Mouse (Mus musculus) intestine, postnatal 0 days (tissue): ENCODE data around the gene Gm39115. TPM values are rescaled to one million over a fixed set of nuclear protein-coding genes. Genes with fewer than 3 reads are reported as not detected.
A peak's percentile ranks its signal among the peaks of the same experiment; 100 is the strongest.

Source experiments
- ATAC-seq: fragments of 200-750 bp; cut with Nextera tagmentation; 2 replicates; pipeline ENCODE4 v1.8.0; 2017; ENCODE audit warnings: mild to moderate bottlenecking, moderate TSS enrichment, moderate library complexity
- H3K27ac ChIP-seq: fragments of 300-500 bp; sonication (generic); 2 replicates; pipeline ENCODE4 v1.5.1; 2014; ENCODE audit warnings: mild to moderate bottlenecking, low read depth, low read length, moderate library complexity
- H3K27me3 ChIP-seq: fragments of 300-500 bp; sonication (generic); replicated peaks from 2 replicates; pipeline ENCODE4 v1.6.1; 2014; ENCODE audit warnings: low read length, mixed read lengths; ENCODE audit not compliant: control insufficient read depth, insufficient read depth
- H3K36me3 ChIP-seq: fragments of 300-500 bp; sonication (generic); 2 replicates; pipeline ENCODE4 v1.6.1; 2014; ENCODE audit warnings: mild to moderate bottlenecking, moderate library complexity; ENCODE audit not compliant: control insufficient read depth, insufficient read depth
- H3K4me1 ChIP-seq: fragments of 300-500 bp; sonication (generic); replicated peaks from 2 replicates; pipeline ENCODE4 v1.6.1; 2014; ENCODE audit warnings: antibody characterized with exemption, low read length, mixed read lengths; ENCODE audit not compliant: control insufficient read depth, insufficient read depth
- H3K4me2 ChIP-seq: fragments of 300-500 bp; sonication (generic); replicated peaks from 2 replicates; pipeline ENCODE4 v1.6.1; 2014; ENCODE audit warnings: low read depth, mild to moderate bottlenecking, moderate library complexity
- H3K4me3 ChIP-seq: fragments of 300-500 bp; sonication (generic); 2 replicates; pipeline ENCODE4 v1.5.1; 2014; ENCODE audit warnings: low read depth, low read length
- H3K9ac ChIP-seq: fragments of 300-500 bp; sonication (generic); 2 replicates; pipeline ENCODE4 v1.6.1; 2014; ENCODE audit warnings: mild to moderate bottlenecking, low read depth, low read length
- H3K9me3 ChIP-seq: fragments of 300-500 bp; sonication (generic); 2 replicates; pipeline ENCODE4 v1.6.1; 2016; ENCODE audit warnings: mixed run types; ENCODE audit not compliant: control insufficient read depth
- CTCF ChIP-seq: sonication (generic); IDR thresholded peaks from 2 replicates; pipeline ENCODE4 v1.5.1; 2016; ENCODE audit warnings: low read depth, mild to moderate bottlenecking, control low read depth, antibody characterized with exemption, moderate library complexity
- WGBS: fragments of 180-500 bp; shearing (Covaris S2); extraction: QIAGEN DNeasy Blood & Tissue Kit; methylation state at CpG from one replicate; pipeline ENCODE4 v1.1.7; 2014; 5-methylcytosine and 5-hydroxymethylcytosine counted together
- polyA plus RNA-seq: library from polyadenylated mRNA; unstranded; fragments of >200 nt; fragmentation: Nextera tagmentation; extraction: Ambion mirVana; gene quantifications from 2 replicates; pipeline ENCODE4 v1.2.1, GENCODE M21; 2015

The Gm39115 gene
- polyA plus RNA-seq, 1 experiment from 2014 or later = not detected

DNA sequence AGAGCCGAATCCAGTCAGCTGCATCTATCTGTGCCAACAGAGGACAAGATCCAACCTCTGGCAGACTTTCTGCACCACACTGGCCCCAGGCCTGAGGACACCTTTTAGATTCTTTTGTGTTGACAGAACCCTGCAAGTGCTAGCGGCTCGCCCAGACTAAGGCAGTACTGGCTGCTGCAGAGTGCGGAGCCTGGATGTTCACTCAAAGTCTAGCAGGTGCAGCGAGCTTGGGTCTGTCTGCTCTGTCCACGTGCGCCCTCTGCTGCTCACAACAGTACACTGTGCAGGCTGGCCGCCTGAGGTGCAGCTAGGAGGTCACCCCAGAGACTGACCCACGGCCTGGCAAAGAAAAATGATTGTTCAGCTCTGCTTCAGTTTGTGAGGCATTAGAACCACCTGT is 38.1 kb downstream of the Gm39115 start:
- no peak overlapping the region for H3K4me3 ChIP-seq
- no peaks in the 10 kb centered on the region for H3K9me3 ChIP-seq
- H3K4me2 ChIP-seq = no peak overlapping the region
- peak; percentile 98 for TF ChIP-seq CTCF
- peaks cover 23% of the 10 kb centered on the region; the same call in 1 of the 2 replicates for H3K27me3 ChIP-seq
- peak; percentile 48 for ATAC-seq
- no peak overlapping the region for H3K27ac ChIP-seq
- 10% methylated on average over 9 of the region's 9 CpGs for WGBS
- no peak overlapping the region for H3K9ac ChIP-seq
- 0 out of 2 replicates have a peak, but pooled peaks cover 2% of the 10 kb centered on the region for H3K4me1 ChIP-seq
- no peaks in the 10 kb centered on the region for H3K36me3 ChIP-seq

GRCm38 (mm10) chr7:142096701-142097100 is 39.1 kb downstream of the Gm39115 start:
- Histone ChIP-seq H3K27ac (no peak overlapping the region), H3K27me3 (peaks cover 23% of the 10 kb centered on the region; the same call in 1 of the 2 replicates), H3K9me3 (no peaks in the 10 kb centered on the region), H3K4me3 (no peak overlapping the region), H3K36me3 (no peaks in the 10 kb centered on the region), H3K4me2 (no peak overlapping the region), H3K9ac (no peak overlapping the region), H3K4me1 (0 out of 2 replicates have a peak, but pooled peaks cover 2% of the 10 kb centered on the region)
- 77% methylated on average over 4 of the region's 4 CpGs for WGBS
- no peak for TF ChIP-seq CTCF
- ATAC-seq = no peak

- ATAC-seq = peak; percentile 90
- Histone ChIP-seq H3K4me1 (0 out of 2 replicates have a peak, but pooled peaks cover 2% of the 10 kb centered on the region), H3K27ac (peak within 1 kb of the TSS; percentile 74), H3K27me3 (peaks cover 23% of the 10 kb centered on the region; the same call in 1 of the 2 replicates), H3K36me3 (no peaks in the 10 kb centered on the region), H3K9me3 (no peaks in the 10 kb centered on the region), H3K4me3 (peak within 1 kb of the TSS; percentile 76), H3K4me2 (peak within 1 kb of the TSS; percentile 95), H3K9ac (peak within 1 kb of the TSS; percentile 86)
- WGBS = under 1% methylated on average over 54 of the region's 63 CpGs
- peak; percentile 63 for TF ChIP-seq CTCF
Measured at GRCm38 (mm10) chr7:142095183-142095931, 40.5 kb downstream of the Gm39115 start, which contains the start of gene Dusp8. TSS of gene Dusp8 (minus strand) at chr7:142095843.

DNA sequence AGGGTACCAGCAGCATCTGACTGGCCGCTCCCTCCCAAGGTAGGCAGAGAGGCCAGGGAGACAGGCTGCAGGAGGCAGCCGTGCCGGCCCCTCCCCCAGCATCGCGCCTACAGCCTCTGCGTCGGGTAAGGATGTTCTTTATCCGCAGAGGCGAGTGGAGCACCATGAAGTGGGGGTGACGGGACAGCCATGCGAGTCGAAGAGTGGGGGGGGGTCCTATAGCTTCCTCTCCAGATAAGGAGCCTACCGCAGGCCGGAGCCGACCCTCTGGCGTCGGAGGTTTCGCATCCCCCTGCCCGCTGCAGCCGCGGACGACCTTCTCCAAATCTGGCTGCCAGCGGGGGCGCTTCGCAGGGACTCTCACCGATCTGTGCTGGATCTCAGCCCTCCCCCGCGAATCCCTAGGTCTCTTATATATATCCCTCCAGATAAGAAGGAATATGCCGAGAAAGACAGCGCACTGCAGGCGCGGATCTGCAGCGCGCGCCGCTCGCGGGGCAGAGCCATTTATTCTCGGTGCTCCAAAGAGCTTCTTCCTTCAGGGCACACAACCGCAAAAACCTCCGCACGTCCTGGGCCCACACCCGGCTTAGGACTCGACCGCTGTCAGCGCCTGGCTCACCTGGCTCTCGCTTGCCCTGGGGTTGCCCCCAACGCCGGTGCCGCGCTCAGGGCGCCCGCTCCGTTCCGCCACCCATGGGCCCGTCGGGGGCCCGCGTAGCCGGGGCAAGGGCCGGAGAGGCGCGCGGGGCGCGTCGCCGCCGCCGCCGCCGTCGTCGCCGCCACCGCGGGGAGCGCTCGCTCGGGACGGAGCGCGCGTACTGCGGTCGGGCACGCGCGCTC is 41.3 kb downstream of the Gm39115 start:
- Histone ChIP-seq H3K36me3 (no peaks in the 10 kb centered on the region; the same call in 1 of the 2 replicates), H3K27ac (peak overlapping the region; percentile 74), H3K9ac (peak overlapping the region; percentile 86), H3K4me1 (0 out of 2 replicates have a peak, but pooled peaks cover 2% of the 10 kb centered on the region), H3K9me3 (no peaks in the 10 kb centered on the region), H3K4me2 (peak overlapping the region; percentile 95), H3K27me3 (peaks cover 23% of the 10 kb centered on the region; the same call in 1 of the 2 replicates), H3K4me3 (peak overlapping the region; percentile 76)
- TF ChIP-seq CTCF = no peak
- peak; percentile 77 for ATAC-seq
- WGBS = under 1% methylated on average over 71 of the region's 89 CpGs

- no peak for ATAC-seq
- no peak for TF ChIP-seq CTCF
- WGBS = 39% methylated on average over 6 of the region's 6 CpGs
- H3K4me3 ChIP-seq = peak overlapping the region; percentile 76
- H3K9ac ChIP-seq = peak overlapping the region; percentile 86; the same call in 1 of the 2 replicates
- H3K27ac ChIP-seq = no peak overlapping the region
- H3K4me1 ChIP-seq = 0 out of 2 replicates have a peak, but pooled peaks cover 2% of the 10 kb centered on the region
- H3K4me2 ChIP-seq = peak overlapping the region; percentile 95
- H3K36me3 ChIP-seq = no peaks in the 10 kb centered on the region; the same call in 1 of the 2 replicates
- peaks cover 23% of the 10 kb centered on the region; the same call in 1 of the 2 replicates for H3K27me3 ChIP-seq
- H3K9me3 ChIP-seq = no peaks in the 10 kb centered on the region
Measured at GRCm38 (mm10) chr7:142093696-142094240, 42.1 kb downstream of the Gm39115 start.

- Histone ChIP-seq H3K9me3 (no peaks in the 10 kb centered on the region), H3K27me3 (peaks cover 23% of the 10 kb centered on the region; the same call in 1 of the 2 replicates), H3K4me1 (0 out of 2 replicates have a peak, but pooled peaks cover 2% of the 10 kb centered on the region), H3K36me3 (peaks cover 2% of the 10 kb centered on the region; the same call in 1 of the 2 replicates), H3K4me3 (no peak overlapping the region), H3K27ac (no peak overlapping the region), H3K9ac (no peak overlapping the region), H3K4me2 (no peak overlapping the region; the same call in 1 of the 2 replicates)
- TF ChIP-seq CTCF = no peak
- 63% methylated on average over 1 of the region's 1 CpGs for WGBS
- no peak for ATAC-seq
Measured at GRCm38 (mm10) chr7:142092991-142093390, 42.8 kb downstream of the Gm39115 start.
